Mouse (Mus musculus): ENCODE results near the gene Scaf1. TPM values are rescaled to one million over a fixed set of nuclear protein-coding genes. Genes with fewer than 3 reads are reported as not detected.

The Scaf1 gene
- polyA plus RNA-seq, 1 experiment from 2014 or later: 49.6 TPM

- ATAC-seq (ENCODE audit: low FRiP score) (no peak), DNase-seq (ENCODE audit: low spot score) (no peak)
- Histone ChIP-seq H3K4me3 (ENCODE audit: low read depth, low read length) (no peak overlapping the region), H3K9ac (ENCODE audit: low read depth, low read length) (no peak overlapping the region), H3K9me3 (ENCODE audit: control insufficient read depth, low read length) (no peaks in the 10 kb centered on the region), H3K4me2 (replicated peaks; ENCODE audit: low read depth, low read length) (no peak overlapping the region), H3K27me3 (ENCODE audit: control insufficient read depth, insufficient read depth, low read length) (no peaks in the 10 kb centered on the region), H3K36me3 (ENCODE audit: control insufficient read depth, insufficient read depth, low read length) (peaks cover 23% of the 10 kb centered on the region), H3K4me1 (replicated peaks; ENCODE audit: control insufficient read depth, insufficient read depth, low read length) (no peaks in the 10 kb centered on the region), H3K27ac (ENCODE audit: low read depth, low read length) (no peak overlapping the region)
- WGBS: 98% methylated on average over 7 of the region's 7 CpGs
These were observed 13.7 kb downstream of the Scaf1 start for GRCm38 (mm10) chr7:45002440-45002839.

- no peak overlapping the region for H3K4me3 ChIP-seq (ENCODE audit: low read depth, low read length)
- peaks cover 14% of the 10 kb centered on the region for H3K36me3 ChIP-seq (ENCODE audit: control insufficient read depth, insufficient read depth, low read length)
These were observed 15.5 kb downstream of the Scaf1 start for GRCm38 (mm10) chr7:45000539-45001114.

GRCm38 (mm10) chr7:44999753-45000152 is 16.4 kb downstream of the Scaf1 start:
- no peak overlapping the region for H3K4me2 ChIP-seq (replicated peaks; ENCODE audit: low read depth, low read length)
- WGBS: 84% methylated on average over 11 of the region's 11 CpGs
- no peaks in the 10 kb centered on the region for H3K27me3 ChIP-seq (ENCODE audit: control insufficient read depth, insufficient read depth, low read length)
- H3K9me3 ChIP-seq (ENCODE audit: control insufficient read depth, low read length): no peaks in the 10 kb centered on the region
- H3K9ac ChIP-seq (ENCODE audit: low read depth, low read length): no peak overlapping the region
- H3K4me3 ChIP-seq (ENCODE audit: low read depth, low read length): no peak overlapping the region; the same call in 1 of the 2 replicates
- no peak overlapping the region for H3K27ac ChIP-seq (ENCODE audit: low read depth, low read length)
- peaks cover 11% of the 10 kb centered on the region for H3K36me3 ChIP-seq (ENCODE audit: control insufficient read depth, insufficient read depth, low read length)
- H3K4me1 ChIP-seq (replicated peaks; ENCODE audit: control insufficient read depth, insufficient read depth, low read length): peaks cover 3% of the 10 kb centered on the region
- DNase-seq (ENCODE audit: low spot score) (no peak), ATAC-seq (ENCODE audit: low FRiP score) (no peak)

More at GRCm38 (mm10) chr7:45000539-45001114, 15.5 kb downstream of the Scaf1 start:
- no peak for DNase-seq (ENCODE audit: low spot score)
- ATAC-seq (ENCODE audit: low FRiP score): no peak
- Histone ChIP-seq H3K9me3 (ENCODE audit: control insufficient read depth, low read length) (no peaks in the 10 kb centered on the region), H3K4me1 (replicated peaks; ENCODE audit: control insufficient read depth, insufficient read depth, low read length) (peaks cover 3% of the 10 kb centered on the region), H3K9ac (ENCODE audit: low read depth, low read length) (no peak overlapping the region), H3K4me2 (replicated peaks; ENCODE audit: low read depth, low read length) (no peak overlapping the region), H3K27ac (ENCODE audit: low read depth, low read length) (no peak overlapping the region), H3K27me3 (ENCODE audit: control insufficient read depth, insufficient read depth, low read length) (no peaks in the 10 kb centered on the region)
- WGBS: 90% methylated on average over 21 of the region's 21 CpGs

- WGBS: 4% methylated on average over 18 of the region's 18 CpGs
- peaks cover 11% of the 10 kb centered on the region for H3K36me3 ChIP-seq (ENCODE audit: control insufficient read depth, insufficient read depth, low read length)
These were observed 17.6 kb downstream of the Scaf1 start, which contains the start of gene Bcl2l12 for GRCm38 (mm10) chr7:44998501-44998955. TSS of gene Bcl2l12 (minus strand) at chr7:44998712.

GRCm38 (mm10) chr7:44997940-44998428 is 18.2 kb downstream of the Scaf1 start:
- Histone ChIP-seq H3K9me3 (ENCODE audit: control insufficient read depth, low read length) (no peaks in the 10 kb centered on the region), H3K9ac (ENCODE audit: low read depth, low read length) (peak overlapping the region; percentile 69), H3K36me3 (ENCODE audit: control insufficient read depth, insufficient read depth, low read length) (peaks cover 11% of the 10 kb centered on the region), H3K27ac (ENCODE audit: low read depth, low read length) (peak overlapping the region; percentile 65), H3K27me3 (ENCODE audit: control insufficient read depth, insufficient read depth, low read length) (no peaks in the 10 kb centered on the region), H3K4me3 (ENCODE audit: low read depth, low read length) (peak overlapping the region; percentile 69), H3K4me2 (replicated peaks; ENCODE audit: low read depth, low read length) (peak overlapping the region; percentile 89), H3K4me1 (replicated peaks; ENCODE audit: control insufficient read depth, insufficient read depth, low read length) (peaks cover 3% of the 10 kb centered on the region)
- 4% methylated on average over 15 of the region's 15 CpGs for WGBS
- ATAC-seq (ENCODE audit: low FRiP score): peak; percentile 15
- DNase-seq (ENCODE audit: low spot score): no peak

More at GRCm38 (mm10) chr7:44998501-44998955, 17.6 kb downstream of the Scaf1 start, which contains the start of gene Bcl2l12:
- DNase-seq (ENCODE audit: low spot score) (peak; percentile 58), ATAC-seq (ENCODE audit: low FRiP score) (no peak)
- H3K4me1 ChIP-seq (replicated peaks; ENCODE audit: control insufficient read depth, insufficient read depth, low read length): peaks cover 3% of the 10 kb centered on the region
- H3K9ac ChIP-seq (ENCODE audit: low read depth, low read length): peak within 1 kb of the TSS; percentile 69
- H3K4me2 ChIP-seq (replicated peaks; ENCODE audit: low read depth, low read length): peak within 1 kb of the TSS; percentile 89
- H3K27me3 ChIP-seq (ENCODE audit: control insufficient read depth, insufficient read depth, low read length): no peaks in the 10 kb centered on the region
- H3K4me3 ChIP-seq (ENCODE audit: low read depth, low read length): peak within 1 kb of the TSS; percentile 69
- H3K27ac ChIP-seq (ENCODE audit: low read depth, low read length): peak within 1 kb of the TSS; percentile 65
- no peaks in the 10 kb centered on the region for H3K9me3 ChIP-seq (ENCODE audit: control insufficient read depth, low read length)

- Histone ChIP-seq H3K9ac (ENCODE audit: low read depth, low read length) (peak within 1 kb of the TSS; percentile 69), H3K27me3 (ENCODE audit: control insufficient read depth, insufficient read depth, low read length) (no peaks in the 10 kb centered on the region), H3K36me3 (ENCODE audit: control insufficient read depth, insufficient read depth, low read length) (peaks cover 11% of the 10 kb centered on the region), H3K4me1 (replicated peaks; ENCODE audit: control insufficient read depth, insufficient read depth, low read length) (peaks cover 3% of the 10 kb centered on the region), H3K4me3 (ENCODE audit: low read depth, low read length) (peak within 1 kb of the TSS; percentile 69), H3K27ac (ENCODE audit: low read depth, low read length) (peak within 1 kb of the TSS; percentile 65), H3K9me3 (ENCODE audit: control insufficient read depth, low read length) (no peaks in the 10 kb centered on the region), H3K4me2 (replicated peaks; ENCODE audit: low read depth, low read length) (peak within 1 kb of the TSS; percentile 89)
- peak; percentile 92 for ATAC-seq (ENCODE audit: low FRiP score)
- WGBS: under 1% methylated on average over 43 of the region's 43 CpGs
- peak; percentile 96 for DNase-seq (ENCODE audit: low spot score)
These were observed 18.8 kb downstream of the Scaf1 start, which contains the start of gene Irf3 for GRCm38 (mm10) chr7:44997231-44997939. TSS of gene Irf3 (plus strand) at chr7:44997648.

GRCm38 (mm10) chr7:44996672-44997071 is 19.5 kb downstream of the Scaf1 start:
- Histone ChIP-seq H3K4me1 (replicated peaks; ENCODE audit: control insufficient read depth, insufficient read depth, low read length) (peaks cover 3% of the 10 kb centered on the region), H3K36me3 (ENCODE audit: control insufficient read depth, insufficient read depth, low read length) (peaks cover 7% of the 10 kb centered on the region), H3K4me2 (replicated peaks; ENCODE audit: low read depth, low read length) (peak overlapping the region; percentile 78), H3K9ac (ENCODE audit: low read depth, low read length) (peak overlapping the region; percentile 69), H3K27ac (ENCODE audit: low read depth, low read length) (no peak overlapping the region), H3K4me3 (ENCODE audit: low read depth, low read length) (peak overlapping the region; percentile 69), H3K9me3 (ENCODE audit: control insufficient read depth, low read length) (no peaks in the 10 kb centered on the region), H3K27me3 (ENCODE audit: control insufficient read depth, insufficient read depth, low read length) (no peaks in the 10 kb centered on the region)
- ATAC-seq (ENCODE audit: low FRiP score): no peak
- WGBS: 12% methylated on average over 10 of the region's 10 CpGs
- no peak for DNase-seq (ENCODE audit: low spot score)

GRCm38 (mm10) chr7:44986879-44987718 is 29.1 kb downstream of the Scaf1 start:
- Histone ChIP-seq H3K27me3 (ENCODE audit: control insufficient read depth, insufficient read depth, low read length) (no peaks in the 10 kb centered on the region), H3K27ac (ENCODE audit: low read depth, low read length) (peak overlapping the region; percentile 85), H3K4me2 (replicated peaks; ENCODE audit: low read depth, low read length) (peak overlapping the region; percentile 69), H3K9me3 (ENCODE audit: control insufficient read depth, low read length) (no peaks in the 10 kb centered on the region), H3K9ac (ENCODE audit: low read depth, low read length) (peak overlapping the region; percentile 81), H3K36me3 (ENCODE audit: control insufficient read depth, insufficient read depth, low read length) (peaks cover 1% of the 10 kb centered on the region), H3K4me1 (replicated peaks; ENCODE audit: control insufficient read depth, insufficient read depth, low read length) (peaks cover 3% of the 10 kb centered on the region; the same call in 1 of the 2 replicates), H3K4me3 (ENCODE audit: low read depth, low read length) (peak overlapping the region; percentile 97)
- ATAC-seq (ENCODE audit: low FRiP score): peak; percentile 61
- no peak for DNase-seq (ENCODE audit: low spot score)
- under 1% methylated on average over 29 of the region's 29 CpGs for WGBS

Data from hindbrain, embryonic 11.5 days (tissue).